Mouse (Mus musculus) forebrain, postnatal 0 days (tissue): Measurements from ENCODE around the gene Copa. TPM values are rescaled to one million over a fixed set of nuclear protein-coding genes. Genes with fewer than 3 reads are reported as not detected.

Source experiments
- ATAC-seq: fragments of 200-750 bp; cut with Nextera tagmentation; 2 replicates; pipeline ENCODE4 v1.8.0; 2017; ENCODE audit warnings: mild to moderate bottlenecking, moderate library complexity
- DNase-seq: peaks from one replicate; pipeline ENCODE4 v3.0.0-alpha.2; 2015
- H3K27ac ChIP-seq: fragments of 300-500 bp; sonication (generic); 2 replicates; pipeline ENCODE4 v1.5.1; 2014; ENCODE audit warnings: low read depth, mild to moderate bottlenecking, antibody characterized with exemption, low read length, moderate library complexity, mixed read lengths
- H3K27me3 ChIP-seq: fragments of 300-500 bp; sonication (generic); 2 replicates; pipeline ENCODE4 v1.6.1; 2014; ENCODE audit warnings: mild to moderate bottlenecking, low read length, mixed read lengths; ENCODE audit not compliant: insufficient read depth
- H3K36me3 ChIP-seq: fragments of 300-500 bp; sonication (generic); 2 replicates; pipeline ENCODE4 v1.6.1; 2014; ENCODE audit warnings: mild to moderate bottlenecking, moderate library complexity; ENCODE audit not compliant: insufficient read depth
- H3K4me1 ChIP-seq: fragments of 300-500 bp; sonication (generic); 2 replicates; pipeline ENCODE4 v1.6.1; 2014; ENCODE audit warnings: antibody characterized with exemption; ENCODE audit not compliant: insufficient read depth
- H3K4me2 ChIP-seq: fragments of 300-500 bp; sonication (generic); 2 replicates; pipeline ENCODE4 v1.6.1; 2014; ENCODE audit warnings: low read depth, mild to moderate bottlenecking, moderate library complexity
- H3K4me3 ChIP-seq: fragments of 300-500 bp; sonication (generic); 2 replicates; pipeline ENCODE4 v1.5.1; 2014; ENCODE audit warnings: low read depth, low read length, mixed read lengths
- H3K9ac ChIP-seq: fragments of 300-500 bp; sonication (generic); 2 replicates; pipeline ENCODE4 v1.6.1; 2014; ENCODE audit warnings: mild to moderate bottlenecking
- H3K9me3 ChIP-seq: fragments of 300-500 bp; sonication (generic); 2 replicates; pipeline ENCODE4 v1.6.1; 2016; ENCODE audit warnings: low read length
- CTCF ChIP-seq: sonication (generic); IDR thresholded peaks from 2 replicates; pipeline ENCODE4 v1.5.1; 2016; ENCODE audit warnings: antibody characterized with exemption, control low read depth, low read depth
- WGBS: fragments of 180-500 bp; shearing (Covaris S2); extraction: QIAGEN DNeasy Blood & Tissue Kit; methylation state at CpG from one replicate; pipeline ENCODE4 v1.1.7; 2014; 5-methylcytosine and 5-hydroxymethylcytosine counted together
- polyA plus RNA-seq: library from polyadenylated mRNA; unstranded; fragments of >200 nt; fragmentation: Nextera tagmentation; extraction: Ambion mirVana; gene quantifications from 2 replicates; pipeline ENCODE4 v1.2.1, GENCODE M21; 2015
- total RNA-seq: library from RNA; depleted of rRNA; stranded (reverse); fragments of >200 nt; gene quantifications from 2 replicates; pipeline ENCODE4 v1.2.3, GENCODE M21; 2014

Gene Copa
- total and polyA plus RNA-seq, 2 experiments from 2014 or later = 151 to 241 TPM

DNA sequence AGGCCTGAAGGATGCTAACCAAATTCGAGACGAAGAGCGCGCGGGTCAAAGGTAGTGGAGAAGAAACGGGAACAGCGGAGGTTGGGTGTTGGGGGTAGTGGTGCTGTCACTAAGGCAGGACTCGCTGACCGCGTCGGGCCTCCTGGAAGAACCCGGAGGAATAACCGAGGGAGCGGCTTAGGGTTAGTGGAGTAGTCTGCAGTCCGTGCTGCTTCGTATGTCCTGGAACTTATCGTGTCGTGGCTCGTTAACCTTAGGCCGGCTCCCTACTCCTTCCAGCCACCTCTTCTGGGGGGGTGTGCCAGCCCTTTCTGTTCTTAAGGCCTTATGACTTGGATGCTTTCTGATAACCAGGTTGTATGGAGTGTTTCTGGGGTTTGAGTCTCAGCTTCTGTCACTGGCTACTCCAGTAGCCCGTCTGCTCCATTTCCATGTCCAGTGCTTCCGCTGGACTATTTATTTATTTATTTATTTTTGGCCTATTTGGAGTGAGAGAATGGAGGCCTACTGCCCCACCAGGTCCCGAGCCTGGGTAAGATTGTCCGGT, 643 bp downstream of the Copa start:
- no peak for TF ChIP-seq CTCF
- H3K9ac ChIP-seq = peak overlapping the region; percentile 68
- H3K4me2 ChIP-seq = peak overlapping the region; percentile 74
- WGBS = 2% methylated on average over 24 of the region's 24 CpGs
- peak; percentile 54 for ATAC-seq
- no peak for DNase-seq
- no peaks in the 10 kb centered on the region for H3K9me3 ChIP-seq
- peak overlapping the region; percentile 65 for H3K4me3 ChIP-seq
- peak overlapping the region; percentile 87 for H3K27ac ChIP-seq
- no peaks in the 10 kb centered on the region for H3K27me3 ChIP-seq
- H3K36me3 ChIP-seq = peaks cover 15% of the 10 kb centered on the region
- peaks cover 11% of the 10 kb centered on the region for H3K4me1 ChIP-seq

DNA sequence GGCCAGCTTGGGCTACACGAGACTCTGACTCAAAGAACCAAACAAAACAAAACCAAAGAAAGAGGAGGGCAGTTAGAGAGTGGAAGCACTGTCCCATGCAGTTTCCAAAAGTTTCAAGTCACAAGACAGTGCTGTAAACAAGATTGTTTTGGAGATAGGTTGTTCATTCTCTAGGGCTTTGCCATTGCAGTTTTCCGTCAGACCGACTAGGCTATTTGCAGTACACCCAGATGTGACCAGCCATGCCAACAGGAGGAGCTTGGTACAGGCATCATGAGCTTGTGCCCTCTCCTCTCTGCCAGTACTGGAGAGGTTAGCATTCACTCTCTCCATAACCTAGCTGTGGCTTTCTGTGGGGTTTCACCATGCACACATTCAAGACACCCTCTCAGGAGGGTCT, 11.2 kb downstream of the Copa start:
- H3K4me2 ChIP-seq = no peak overlapping the region
- no peaks in the 10 kb centered on the region for H3K9me3 ChIP-seq
- no peak overlapping the region for H3K4me3 ChIP-seq
- no peaks in the 10 kb centered on the region for H3K27me3 ChIP-seq
- no peaks in the 10 kb centered on the region for H3K4me1 ChIP-seq
- H3K27ac ChIP-seq = no peak overlapping the region
- no peak for DNase-seq
- ATAC-seq = no peak
- H3K36me3 ChIP-seq = peaks cover 86% of the 10 kb centered on the region
- no peak overlapping the region for H3K9ac ChIP-seq
- WGBS = 67% methylated on average over 3 of the region's 3 CpGs
- TF ChIP-seq CTCF = no peak

- no peaks in the 10 kb centered on the region for H3K27me3 ChIP-seq
- no peak overlapping the region for H3K27ac ChIP-seq
- DNase-seq (no peak), ATAC-seq (no peak)
- H3K36me3 ChIP-seq = peaks cover 82% of the 10 kb centered on the region
- H3K9ac ChIP-seq = no peak overlapping the region
- H3K9me3 ChIP-seq = no peaks in the 10 kb centered on the region
- H3K4me2 ChIP-seq = no peak overlapping the region
- H3K4me1 ChIP-seq = no peaks in the 10 kb centered on the region
- no peak overlapping the region for H3K4me3 ChIP-seq
- TF ChIP-seq CTCF = no peak
Measured at GRCm38 (mm10) chr1:172094295-172094694, 12.0 kb downstream of the Copa start.

GRCm38 (mm10) chr1:172095202-172095601, 12.9 kb downstream of the Copa start:
- no peak overlapping the region for H3K27ac ChIP-seq
- TF ChIP-seq CTCF = no peak
- ATAC-seq = no peak
- H3K4me2 ChIP-seq = no peak overlapping the region
- H3K27me3 ChIP-seq = no peaks in the 10 kb centered on the region
- peaks cover 78% of the 10 kb centered on the region for H3K36me3 ChIP-seq
- H3K9ac ChIP-seq = no peak overlapping the region
- WGBS = 66% methylated on average over 6 of the region's 6 CpGs
- H3K4me3 ChIP-seq = no peak overlapping the region
- no peaks in the 10 kb centered on the region for H3K9me3 ChIP-seq
- H3K4me1 ChIP-seq = no peaks in the 10 kb centered on the region
- DNase-seq = no peak

DNA sequence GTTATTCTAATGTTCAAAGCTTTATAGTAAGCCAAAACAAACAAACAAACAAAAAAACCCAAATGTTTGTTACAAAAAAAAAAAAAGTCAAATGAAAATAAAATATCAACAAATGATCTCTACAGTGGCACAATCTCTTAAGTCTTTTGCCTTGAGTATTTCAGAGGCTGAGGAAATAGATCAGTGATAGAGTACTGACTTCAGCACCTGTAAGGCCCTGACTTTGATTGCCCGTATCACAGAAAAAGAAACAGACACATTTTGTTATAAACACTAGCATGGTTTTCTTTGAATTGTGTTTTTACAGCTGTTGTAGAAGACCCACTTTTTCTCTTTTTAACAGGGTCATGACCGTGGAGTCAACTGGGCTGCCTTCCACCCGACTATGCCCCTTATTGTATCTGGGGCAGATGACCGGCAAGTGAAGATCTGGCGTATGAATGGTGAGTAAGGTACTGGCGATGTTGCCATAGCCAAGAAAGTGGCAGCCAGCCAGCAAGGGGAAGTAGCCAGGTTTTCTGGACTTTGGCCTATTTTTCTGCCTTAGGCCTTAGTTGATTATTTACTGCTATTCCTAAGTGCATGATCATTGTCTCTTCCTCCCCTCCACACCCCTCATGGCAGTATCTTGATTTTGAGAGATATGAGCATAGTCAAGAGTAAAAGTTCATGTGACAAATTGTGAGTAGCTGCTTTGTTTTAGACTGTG, 17.1 kb downstream of the Copa start:
- no peak for TF ChIP-seq CTCF
- no peak for DNase-seq

GRCm38 (mm10) chr1:172103619-172104018, 21.3 kb downstream of the Copa start:
- Histone ChIP-seq H3K4me1 (no peaks in the 10 kb centered on the region), H3K36me3 (peaks cover 82% of the 10 kb centered on the region), H3K27ac (no peak overlapping the region), H3K27me3 (no peaks in the 10 kb centered on the region), H3K4me3 (no peak overlapping the region), H3K9ac (no peak overlapping the region), H3K9me3 (no peaks in the 10 kb centered on the region), H3K4me2 (no peak overlapping the region)
- no peak for TF ChIP-seq CTCF
- 81% methylated on average over 4 of the region's 4 CpGs for WGBS
- ATAC-seq (no peak), DNase-seq (no peak)

More for the DNA sequence above, 17.1 kb downstream of the Copa start:
- H3K4me3 ChIP-seq = no peak overlapping the region
- H3K9me3 ChIP-seq = no peaks in the 10 kb centered on the region
- H3K4me2 ChIP-seq = no peak overlapping the region
- WGBS = 67% methylated on average over 6 of the region's 6 CpGs
- H3K36me3 ChIP-seq = peaks cover 77% of the 10 kb centered on the region
- ATAC-seq = no peak
- H3K27me3 ChIP-seq = no peaks in the 10 kb centered on the region
- no peak overlapping the region for H3K27ac ChIP-seq
- no peak overlapping the region for H3K9ac ChIP-seq
- no peaks in the 10 kb centered on the region for H3K4me1 ChIP-seq

- no peak overlapping the region for H3K4me3 ChIP-seq
Measured at GRCm38 (mm10) chr1:172105101-172105500, 22.8 kb downstream of the Copa start.

More at GRCm38 (mm10) chr1:172105101-172105500, 22.8 kb downstream of the Copa start:
- Histone ChIP-seq H3K36me3 (peaks cover 87% of the 10 kb centered on the region), H3K4me2 (no peak overlapping the region), H3K9me3 (no peaks in the 10 kb centered on the region), H3K4me1 (no peaks in the 10 kb centered on the region), H3K27ac (no peak overlapping the region), H3K9ac (no peak overlapping the region), H3K27me3 (no peaks in the 10 kb centered on the region)
- WGBS = 78% methylated on average over 11 of the region's 11 CpGs
- no peak for DNase-seq
- ATAC-seq = no peak
- peak; percentile 20; the same call in 1 of the 2 replicates for TF ChIP-seq CTCF
